Mouse (Mus musculus): ENCODE measurements around the gene Gm9857. TPM values are rescaled to one million over a fixed set of nuclear protein-coding genes. Genes with fewer than 3 reads are reported as not detected.

Gene Gm9857
- total RNA-seq (2021): not detected
- long read RNA-seq, experiment 1: 0 reads
- long read RNA-seq, experiment 2: 0 reads

GRCm38 (mm10) chr3:108940001-108940633, at the start of gene Gm9857:
TSS of gene Gm9857 (minus strand) at chr3:108940445.
- DNase-seq: no peak
- intact Hi-C loops (cut with DNase I): no loop called here

GRCm38 (mm10) chr3:108987009-108987659, 46.9 kb upstream of the Gm9857 start:
- intact Hi-C loops (cut with DNase I): no loop called here
- DNase-seq: no peak

GRCm38 (mm10) chr3:108986534-108986933, 46.3 kb upstream of the Gm9857 start:
- intact Hi-C loops (cut with DNase I): no loop called here
- no peak for DNase-seq

- DNase-seq: no peak
- intact Hi-C loops (cut with DNase I): no loop called here
These were observed 43.7 kb upstream of the Gm9857 start for GRCm38 (mm10) chr3:108983989-108984388.

GRCm38 (mm10) chr3:108981946-108982345, 41.7 kb upstream of the Gm9857 start:
- DNase-seq: no peak

GRCm38 (mm10) chr3:108977340-108978030, 37.2 kb upstream of the Gm9857 start:
- no peak for DNase-seq
- intact Hi-C loops (cut with DNase I): no loop called here

More at GRCm38 (mm10) chr3:108981946-108982345, 41.7 kb upstream of the Gm9857 start:
- intact Hi-C loops (cut with DNase I): no loop called here

- intact Hi-C loops (cut with DNase I): no loop called here
- no peak for DNase-seq
These were observed 34.8 kb upstream of the Gm9857 start for GRCm38 (mm10) chr3:108974920-108975485.

GRCm38 (mm10) chr3:108973980-108974660, 33.9 kb upstream of the Gm9857 start:
- intact Hi-C loops (cut with DNase I): no loop called here
- no peak for DNase-seq

- intact Hi-C loops (cut with DNase I): no loop called here
- no peak for DNase-seq
These were observed 25.8 kb upstream of the Gm9857 start for GRCm38 (mm10) chr3:108966051-108966450.

GRCm38 (mm10) chr3:108964361-108965044, 24.3 kb upstream of the Gm9857 start:
- intact Hi-C loops (cut with DNase I): no loop called here
- no peak for DNase-seq

- DNase-seq: no peak
- intact Hi-C loops (cut with DNase I): no loop called here
These were observed 23.5 kb upstream of the Gm9857 start for GRCm38 (mm10) chr3:108963776-108964175.

GRCm38 (mm10) chr3:108963278-108963677, 23.0 kb upstream of the Gm9857 start:
- DNase-seq: no peak
- intact Hi-C loops (cut with DNase I): no loop called here

- intact Hi-C loops (cut with DNase I): no loop called here
- DNase-seq: no peak
These were observed 21.4 kb upstream of the Gm9857 start for GRCm38 (mm10) chr3:108961655-108962054.

- no peak for DNase-seq
- intact Hi-C loops (cut with DNase I): no loop called here
These were observed 21.0 kb upstream of the Gm9857 start for GRCm38 (mm10) chr3:108961226-108961625.

GRCm38 (mm10) chr3:108959680-108960295, 19.5 kb upstream of the Gm9857 start:
- intact Hi-C loops (cut with DNase I): no loop called here
- DNase-seq: no peak

- DNase-seq: no peak
- intact Hi-C loops (cut with DNase I): no loop called here
These were observed 17.7 kb upstream of the Gm9857 start for GRCm38 (mm10) chr3:108957976-108958375.

GRCm38 (mm10) chr3:108940996-108941395, 751 bp upstream of the Gm9857 start:
- intact Hi-C loops (cut with DNase I): no loop called here
- no peak for DNase-seq

GRCm38 (mm10) chr3:108939573-108939972, 672 bp downstream of the Gm9857 start, which contains the start of gene Henmt1:
TSS of gene Henmt1 (plus strand) at chr3:108939873.
- intact Hi-C loops (cut with DNase I): no loop called here
- no peak for DNase-seq

GRCm38 (mm10) chr3:108938691-108939090, 1.6 kb downstream of the Gm9857 start:
- intact Hi-C loops (cut with DNase I): no loop called here

GRCm38 (mm10) chr3:108933557-108933956, 6.7 kb downstream of the Gm9857 start:
- intact Hi-C loops (cut with DNase I): no loop called here
- no peak for DNase-seq

More at GRCm38 (mm10) chr3:108938691-108939090, 1.6 kb downstream of the Gm9857 start:
- DNase-seq: no peak
